Mouse (Mus musculus) cerebellum, adult 18-20 months (tissue): ENCODE results near the gene Lyl1.

Source experiments
- DNase-seq, 2 experiments: peaks; one replicate each; pipeline ENCODE4 v3.0.0; 2021

The Lyl1 gene

DNA sequence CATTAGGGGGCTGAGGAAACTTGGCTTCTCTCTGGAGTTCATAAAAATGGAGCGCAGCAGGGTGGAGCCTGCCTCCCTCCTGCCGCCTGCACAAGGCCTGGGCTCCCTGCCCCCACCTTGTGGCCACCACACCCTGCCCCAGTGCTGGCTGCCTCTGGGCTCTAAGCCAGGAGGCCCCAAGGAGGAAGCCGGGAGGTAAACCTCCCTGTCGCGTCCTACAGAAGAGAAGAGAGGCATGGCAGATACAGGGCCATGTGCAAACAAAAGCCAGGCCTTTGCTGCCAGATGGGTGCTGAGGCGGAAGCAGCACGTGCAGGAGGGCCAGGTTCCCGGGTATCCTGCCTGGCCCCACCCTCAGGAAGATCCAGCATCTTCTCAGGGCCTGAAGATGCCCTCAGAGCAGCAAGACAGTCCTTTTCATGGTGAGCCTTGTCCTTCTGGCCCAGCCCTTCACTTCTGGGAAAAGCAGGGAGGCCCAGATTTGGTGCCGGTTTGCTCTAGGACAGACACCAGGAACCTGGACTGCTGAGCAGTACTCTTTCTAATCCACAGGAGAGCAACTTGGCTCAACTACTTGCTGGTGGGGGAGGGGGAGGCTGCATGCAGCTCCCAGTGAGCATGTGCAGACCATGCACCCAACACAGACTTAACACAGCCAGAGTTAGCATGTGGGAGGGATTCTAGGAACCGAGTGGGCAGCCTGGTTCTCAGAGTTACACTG, 21.8 kb downstream of the Lyl1 start, which contains the start of gene G430095P16Rik:
TSS of gene G430095P16Rik (plus strand) at position 158 of the 721 bp plus-strand sequence.
- peak; percentile 61 to 65 for DNase-seq

DNA sequence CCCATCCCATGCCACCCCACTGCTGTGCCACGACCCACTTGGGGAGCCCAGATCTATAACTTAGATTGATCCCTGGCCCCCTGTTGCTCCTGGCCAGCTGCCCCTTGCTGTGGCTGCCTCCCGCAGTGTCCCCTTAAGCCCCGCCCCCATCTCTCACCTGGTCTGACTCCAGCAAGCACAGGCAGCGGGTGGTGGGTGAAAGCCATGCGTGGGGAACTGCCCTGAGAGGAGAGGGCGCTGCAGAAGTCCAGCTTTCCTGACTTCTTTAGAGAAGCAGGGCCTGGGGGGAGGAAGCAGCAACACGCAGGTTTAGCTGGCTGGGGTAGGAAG, 22.3 kb downstream of the Lyl1 start:
- peak in 1 of 2 experiments; percentile 26 for DNase-seq

DNA sequence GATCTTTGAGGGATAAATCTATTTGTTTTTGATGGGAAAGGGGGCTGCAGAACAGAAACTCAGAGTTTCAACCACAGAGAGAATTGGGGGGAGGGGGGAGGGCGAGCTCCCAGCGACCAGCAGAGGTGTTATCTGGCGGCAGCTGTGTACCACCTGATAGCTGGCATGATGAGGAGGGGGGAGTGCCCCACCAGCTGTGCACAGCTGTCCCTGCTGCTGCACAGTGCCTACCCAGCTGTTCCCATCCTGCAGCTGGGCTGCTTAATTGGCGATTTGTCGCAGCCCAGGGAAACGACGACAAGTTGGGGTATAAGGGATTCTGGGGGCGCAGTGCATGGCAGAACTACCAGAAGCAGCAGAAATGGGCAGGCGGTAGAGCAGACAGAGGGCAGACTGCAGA, 23.4 kb downstream of the Lyl1 start:
- peak in 1 of 2 experiments; percentile 8 for DNase-seq

DNA sequence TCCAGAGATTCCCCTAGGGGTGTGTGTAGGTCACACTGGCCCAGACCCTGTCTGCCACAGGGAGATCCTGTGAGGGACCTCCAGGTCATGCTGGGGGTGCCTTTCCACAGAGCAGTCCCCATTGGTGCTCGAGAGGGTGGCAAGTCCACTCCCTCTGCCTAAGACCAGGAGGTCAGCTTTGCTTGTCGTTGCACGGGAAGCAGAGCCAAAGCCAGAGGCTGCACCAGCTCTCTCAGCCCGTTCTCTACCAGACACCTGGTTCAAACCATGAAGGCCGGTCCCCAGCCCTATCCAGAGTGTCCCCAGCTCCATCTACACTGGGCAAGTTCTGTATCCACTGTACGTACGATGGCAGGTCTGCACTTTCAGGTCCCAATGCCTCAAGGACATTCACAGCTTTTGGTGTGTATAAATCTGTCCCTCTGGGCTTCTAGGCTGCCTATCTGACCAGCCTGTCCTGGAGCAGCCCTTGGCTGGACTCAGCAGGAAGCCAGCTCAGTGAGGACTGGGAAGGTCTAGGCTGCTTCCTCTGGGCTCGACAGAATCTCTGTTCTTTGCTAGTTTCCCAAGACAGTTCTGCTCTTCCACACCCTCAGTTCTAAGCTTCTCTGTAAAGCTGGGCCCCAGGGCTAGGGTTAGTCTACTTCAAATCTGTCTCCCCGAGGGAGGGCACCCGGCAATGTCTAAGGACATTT, 24.1 kb downstream of the Lyl1 start:
- peak in 1 of 2 experiments; percentile 25 for DNase-seq

DNA sequence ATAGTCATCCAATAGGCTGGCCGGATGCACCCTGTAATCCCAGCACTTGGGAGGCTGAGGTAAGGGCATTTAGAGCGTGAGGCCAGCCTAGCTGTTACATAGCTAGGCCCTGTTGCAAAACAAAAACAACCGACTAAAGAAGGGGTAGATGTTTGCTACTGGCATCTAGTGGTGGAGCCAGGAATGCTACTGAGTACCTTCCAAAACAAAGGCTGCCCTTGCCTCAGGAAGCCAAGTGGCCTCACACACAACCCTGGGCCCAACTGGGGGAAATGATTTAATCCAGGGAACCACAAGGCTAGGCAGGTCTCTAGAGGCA, 24.6 kb downstream of the Lyl1 start:
- peak in 1 of 2 experiments; percentile 60 for DNase-seq

DNA sequence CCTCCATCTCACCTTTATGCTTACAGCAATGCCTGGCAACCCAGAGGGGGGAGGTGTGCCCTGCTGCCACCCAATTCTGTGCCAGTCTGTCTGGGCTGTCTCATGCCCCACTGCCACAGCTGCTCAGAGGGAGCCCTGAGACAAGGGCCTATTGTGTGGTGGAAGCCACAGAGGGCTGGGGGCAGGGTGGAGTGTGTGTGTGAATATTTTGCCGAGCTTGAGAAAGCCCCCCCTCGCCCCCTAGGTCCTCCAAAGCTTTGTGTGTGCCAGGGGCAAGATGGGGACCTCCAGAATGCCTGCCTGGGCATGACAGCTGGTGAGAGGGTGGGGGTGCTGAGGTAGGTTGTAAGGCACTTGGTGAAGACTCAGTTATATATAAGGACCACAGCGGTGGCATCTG, 27.2 kb downstream of the Lyl1 start:
- DNase-seq: peak in 1 of 2 experiments; percentile 33

DNA sequence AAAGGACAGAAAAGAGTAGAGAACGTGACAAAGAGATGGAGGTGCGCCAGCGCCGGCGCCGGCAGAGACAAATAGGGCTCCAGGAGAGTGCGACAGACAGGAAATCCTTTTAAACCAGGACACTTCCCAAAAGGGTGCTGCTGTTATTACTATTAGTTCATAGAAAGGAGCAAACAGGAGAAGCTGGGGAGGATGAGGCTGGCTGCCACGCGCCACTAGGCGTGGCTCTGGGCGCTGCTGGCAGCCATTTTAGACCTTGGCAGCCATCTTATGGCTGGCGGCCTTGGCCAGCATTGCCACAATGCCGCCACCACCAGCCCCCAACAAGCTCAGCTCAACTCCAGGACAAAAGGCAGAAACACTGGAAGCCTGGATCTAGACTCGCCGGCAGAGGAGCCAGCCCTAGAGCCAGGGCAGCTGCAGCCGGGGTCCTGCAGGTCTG, 28.7 kb downstream of the Lyl1 start:
- DNase-seq: peak; percentile 64 to 77

DNA sequence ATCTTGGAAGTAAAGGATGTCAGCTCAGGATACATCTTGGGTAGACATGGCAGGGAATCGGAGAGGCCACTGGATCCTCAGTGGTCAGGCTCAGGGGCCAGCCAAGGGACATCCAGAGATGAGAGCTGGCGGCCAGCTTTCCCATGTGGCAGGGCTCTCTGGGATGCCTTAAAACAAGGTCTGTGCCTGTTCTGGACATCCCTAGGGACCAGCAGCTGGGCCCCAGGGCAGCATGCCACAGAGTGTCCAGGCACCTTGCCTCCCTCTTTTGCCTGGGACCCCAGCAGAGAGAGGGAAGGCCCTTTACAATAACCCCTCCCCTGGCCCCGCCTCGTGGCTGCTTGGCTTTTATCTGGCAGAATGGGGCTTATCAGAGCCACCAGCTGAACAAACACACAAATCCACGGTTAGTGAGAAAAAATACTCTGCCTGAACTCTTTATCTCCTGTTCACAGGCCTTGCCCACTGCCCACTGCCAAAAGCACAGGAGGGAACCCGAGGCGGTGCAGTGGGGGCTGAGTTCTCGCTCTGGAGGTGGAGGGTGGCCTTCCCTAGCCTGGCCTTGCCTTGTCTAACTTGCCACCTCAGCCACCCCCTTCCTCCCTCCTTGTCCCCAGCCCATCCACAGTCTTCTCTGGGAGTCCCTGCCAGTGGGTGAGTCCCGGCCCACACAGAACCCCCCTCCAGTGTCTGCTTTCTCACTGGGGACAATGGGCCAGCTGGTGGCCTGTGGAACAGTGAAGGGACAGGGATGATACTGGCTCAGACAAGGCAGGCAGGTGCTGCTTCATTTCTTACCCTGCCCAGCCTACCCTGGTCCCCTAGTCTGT, 29.5 kb downstream of the Lyl1 start:
- DNase-seq: peak in 1 of 2 experiments; percentile 54

DNA sequence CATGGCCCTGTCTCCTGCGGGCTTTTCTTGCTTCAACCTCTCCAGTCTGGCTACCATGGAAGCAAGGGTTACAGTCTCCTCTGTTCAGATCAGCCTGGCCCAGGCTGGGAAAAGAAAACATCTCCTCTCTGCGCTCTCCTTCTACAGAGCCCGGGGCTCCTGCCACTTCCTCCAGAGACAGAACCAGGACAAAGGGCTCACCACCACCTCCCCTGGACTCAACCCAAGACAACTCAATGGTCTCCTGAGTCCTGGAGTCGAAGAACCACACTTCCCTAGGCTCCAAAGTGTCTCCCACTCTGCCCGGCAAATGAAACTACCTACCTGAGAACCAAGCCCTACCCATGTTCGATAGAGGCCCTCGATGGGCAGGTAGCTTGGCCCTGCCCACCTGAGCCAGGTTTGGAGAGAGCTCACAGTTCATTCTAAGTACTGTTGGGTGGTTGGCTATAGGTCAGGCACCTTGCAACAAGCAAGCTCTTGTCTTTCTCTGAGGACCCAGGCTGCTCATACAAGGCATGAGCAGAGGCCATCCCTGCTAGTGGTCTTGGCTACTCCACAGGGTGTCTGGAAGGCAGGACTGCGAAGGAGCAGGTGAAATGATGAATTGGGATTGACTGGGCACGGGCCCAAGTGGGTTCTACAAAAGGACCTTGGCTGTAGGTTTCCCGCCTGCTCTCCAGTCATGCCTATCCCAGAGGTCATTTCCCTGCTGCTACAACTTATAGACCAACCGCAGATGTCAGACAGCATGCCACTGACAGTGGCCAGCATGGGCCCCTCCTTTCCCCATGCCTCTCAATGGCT, 30.3 kb downstream of the Lyl1 start:
- peak in 1 of 2 experiments; percentile 50 for DNase-seq

DNA sequence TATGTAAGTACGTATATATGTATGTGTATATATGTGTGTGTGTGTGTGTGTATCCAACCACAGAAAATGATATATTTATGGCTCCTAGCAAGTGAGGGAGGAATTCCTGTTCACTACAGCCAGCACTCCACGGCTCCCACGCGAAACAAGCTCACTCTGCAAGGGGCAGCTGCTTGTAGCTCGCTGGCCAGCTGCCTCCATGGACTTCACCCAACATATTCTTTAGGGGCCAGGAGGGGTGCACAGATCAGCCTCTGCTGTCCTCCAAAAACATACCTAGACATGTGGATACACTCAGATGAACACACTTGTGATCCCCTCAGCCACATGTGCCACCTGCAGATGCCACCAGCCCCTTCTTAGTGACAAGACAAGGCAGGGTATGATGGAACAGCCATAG, 31.3 kb downstream of the Lyl1 start:
- peak in 1 of 2 experiments; percentile 28 for DNase-seq

DNA sequence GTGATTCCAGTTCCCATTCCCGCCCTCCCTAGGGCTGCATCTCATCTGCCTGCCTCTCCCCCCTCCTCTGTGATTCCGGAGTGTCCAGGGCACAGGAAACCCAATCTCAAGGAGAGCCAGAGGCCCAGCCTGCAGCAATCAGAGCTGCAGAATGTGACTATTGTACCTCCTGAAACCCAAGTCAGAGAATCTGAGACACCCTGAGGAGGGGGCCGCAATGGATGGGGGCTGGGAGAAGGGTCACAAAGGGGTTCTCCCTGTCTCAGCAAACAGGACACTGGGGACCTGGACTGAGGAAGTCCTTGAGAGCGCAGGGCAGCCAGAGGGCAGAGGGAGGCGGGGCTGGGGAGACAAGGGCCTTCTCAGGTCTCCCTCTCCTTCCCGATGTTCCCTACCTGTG, 31.7 kb downstream of the Lyl1 start:
- DNase-seq: peak in 1 of 2 experiments; percentile 23

DNA sequence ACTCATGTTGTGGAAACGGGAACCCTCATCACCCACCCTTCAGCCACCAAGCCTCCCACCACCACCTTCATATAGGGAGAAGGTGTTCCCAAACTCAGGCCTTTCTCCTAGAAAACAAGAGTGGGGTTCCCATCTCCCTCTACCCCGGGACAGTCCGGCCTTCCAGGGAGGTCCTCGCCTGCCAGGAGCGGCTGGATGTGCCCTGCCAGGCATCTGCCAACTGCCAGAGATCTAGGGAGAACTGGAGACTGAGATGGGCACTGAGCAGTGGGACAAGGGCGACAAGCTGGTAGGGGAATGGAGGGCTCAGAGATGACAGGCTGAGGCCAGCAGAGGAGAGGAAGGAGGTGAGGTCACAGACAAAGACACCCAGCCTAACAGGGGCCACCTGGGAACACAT, 32.7 kb downstream of the Lyl1 start:
- peak in 1 of 2 experiments; percentile 25 for DNase-seq

DNA sequence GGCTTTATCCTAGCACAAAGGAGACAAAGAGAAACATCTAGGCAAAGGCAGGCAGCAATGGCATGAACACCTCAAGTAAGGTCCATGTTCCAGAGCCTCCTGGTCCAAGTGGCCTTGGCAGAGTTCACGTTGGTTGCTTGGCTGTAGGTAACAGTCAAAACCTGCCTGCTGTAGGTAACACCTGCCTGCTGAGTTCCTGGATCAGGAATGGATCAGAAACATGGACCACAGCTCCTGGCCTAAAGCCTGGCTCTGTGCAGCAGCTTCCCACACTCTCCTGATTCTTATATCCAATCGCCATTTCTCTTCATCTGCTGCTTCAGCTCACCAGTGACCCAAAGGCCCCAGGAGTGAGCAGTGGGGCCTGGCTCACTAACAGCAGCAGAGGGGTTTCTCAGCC, 33.4 kb downstream of the Lyl1 start:
- peak in 1 of 2 experiments; percentile 36 for DNase-seq

DNA sequence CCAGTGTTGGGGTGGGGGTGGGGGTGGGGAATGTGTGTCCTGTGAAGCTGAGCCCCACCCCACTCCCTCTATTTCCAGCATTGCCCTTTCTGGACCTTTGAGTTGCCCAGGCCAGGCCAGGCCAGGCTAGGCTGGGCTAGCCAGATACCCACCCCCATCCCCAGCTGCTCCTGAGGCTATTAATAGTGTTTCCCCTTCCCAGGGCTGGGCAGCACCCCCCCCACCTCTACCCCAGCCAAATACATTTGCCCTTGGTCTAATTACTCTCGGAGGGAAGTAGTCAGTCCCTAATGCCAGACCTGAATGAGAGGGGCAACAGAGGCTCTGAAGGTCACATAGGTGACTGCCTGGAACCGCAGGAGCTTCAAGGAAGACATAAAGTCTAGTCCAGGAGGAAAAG, 34.3 kb downstream of the Lyl1 start:
- peak in 1 of 2 experiments; percentile 32 for DNase-seq

DNA sequence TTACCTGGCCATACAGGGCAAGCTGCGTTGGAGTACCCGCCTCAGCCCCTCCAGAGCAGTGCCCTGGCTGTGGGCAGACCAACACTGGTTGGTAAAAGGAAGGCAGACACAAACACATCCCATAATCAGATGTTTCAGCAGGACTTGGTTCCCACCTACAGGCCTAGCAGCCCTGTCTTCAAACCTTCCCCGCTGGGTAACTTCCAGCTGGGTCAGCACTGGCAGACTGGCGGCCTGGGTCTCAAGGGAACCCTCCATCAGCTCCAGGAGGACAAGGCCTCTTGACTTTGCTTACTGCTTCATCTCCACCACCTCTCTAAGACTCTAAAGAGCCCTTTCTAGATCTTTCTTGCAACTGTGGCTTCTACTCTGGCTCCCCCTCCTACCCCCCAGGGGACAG, 35.3 kb downstream of the Lyl1 start:
- DNase-seq: no peak

DNA sequence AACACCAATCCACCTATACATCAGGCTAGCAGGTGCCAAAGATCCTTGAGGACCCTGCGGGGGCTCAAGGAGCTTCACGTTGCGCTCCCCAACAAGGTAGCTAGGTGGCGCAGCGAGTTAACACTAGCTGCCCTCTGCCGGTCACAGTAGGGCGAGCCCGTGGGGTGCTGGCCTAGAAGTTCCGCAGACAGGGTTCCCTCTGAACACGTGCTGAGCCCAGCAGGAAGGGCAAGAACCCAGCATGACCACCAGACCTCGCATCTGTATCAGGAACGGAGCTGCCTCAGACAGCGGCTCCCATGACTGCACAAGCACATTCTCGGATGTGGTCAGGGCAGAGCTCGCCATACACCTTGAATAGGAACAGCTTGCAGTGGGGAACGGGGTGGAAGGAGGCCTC, 36.4 kb downstream of the Lyl1 start:
- DNase-seq: peak; percentile 82 to 88

DNA sequence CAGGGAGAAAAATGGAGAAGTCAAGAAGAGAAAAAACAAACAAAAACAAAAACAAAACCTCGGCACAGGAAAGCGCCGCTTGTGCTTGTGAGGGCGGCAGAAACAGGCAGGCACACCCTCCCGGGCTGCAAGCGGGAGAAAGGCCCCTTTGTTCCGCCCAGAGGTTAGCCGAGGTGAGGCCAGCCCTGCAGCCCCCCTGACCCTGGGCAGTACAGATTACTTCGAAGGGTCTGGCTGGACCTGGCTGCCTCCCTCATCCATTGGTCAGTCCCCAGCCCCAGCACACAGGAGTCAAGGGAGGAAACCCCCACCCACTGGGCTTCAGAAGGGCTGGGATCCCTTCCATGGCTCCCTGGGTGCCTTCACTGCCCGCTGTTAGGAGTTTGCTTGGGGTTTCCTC, 37.0 kb downstream of the Lyl1 start:
- DNase-seq: no peak

DNA sequence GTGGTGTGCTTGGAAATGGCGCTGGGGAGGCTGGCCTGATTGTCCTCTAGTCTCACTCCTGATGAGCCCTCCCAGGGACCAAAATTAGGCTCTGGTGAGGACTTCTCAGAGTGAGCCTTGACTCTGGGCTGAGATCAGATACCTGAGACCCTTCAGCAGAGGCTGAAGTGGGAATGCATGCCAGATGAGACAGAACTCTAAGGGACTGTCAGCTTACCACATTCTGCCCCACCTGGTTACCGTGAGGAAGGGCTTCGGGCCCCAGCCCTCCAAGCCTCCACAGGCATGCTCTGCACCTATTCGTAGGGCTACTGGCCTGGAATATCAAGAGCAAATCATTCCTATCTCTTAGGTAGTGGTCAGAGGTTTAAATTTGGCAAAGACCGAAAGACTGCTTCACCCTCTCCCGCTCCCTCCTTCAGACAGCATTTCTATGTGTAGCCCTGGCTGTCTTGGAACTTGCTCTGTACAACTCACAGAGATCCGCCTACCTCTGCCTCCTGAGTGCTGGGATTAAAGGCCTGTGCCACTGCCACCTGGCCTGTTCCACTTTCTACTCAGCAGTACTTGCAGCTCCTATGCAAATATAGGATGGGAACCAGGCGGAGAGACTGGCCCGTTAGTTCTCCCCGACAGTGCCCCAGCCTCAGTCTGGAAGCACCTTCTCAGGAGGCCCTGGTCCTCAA, 37.6 kb downstream of the Lyl1 start:
- no peak for DNase-seq

DNA sequence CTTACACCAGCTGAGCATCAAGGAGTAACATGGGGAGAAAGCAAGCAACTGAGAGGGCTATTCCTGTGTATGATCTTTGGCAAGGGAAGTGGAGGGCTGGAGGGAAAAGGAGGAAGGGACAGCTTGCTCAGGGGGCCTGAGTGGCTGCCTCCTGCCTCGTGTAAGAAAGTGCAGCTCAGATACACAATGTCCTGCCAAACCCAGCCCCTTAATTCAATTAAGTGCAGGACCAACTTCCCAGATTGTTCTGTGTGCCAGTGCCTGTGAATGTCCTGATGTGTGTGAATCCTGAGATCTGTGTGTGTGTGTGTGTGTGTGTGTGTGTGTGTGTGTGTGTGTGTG, 38.1 kb downstream of the Lyl1 start:
- no peak for DNase-seq

DNA sequence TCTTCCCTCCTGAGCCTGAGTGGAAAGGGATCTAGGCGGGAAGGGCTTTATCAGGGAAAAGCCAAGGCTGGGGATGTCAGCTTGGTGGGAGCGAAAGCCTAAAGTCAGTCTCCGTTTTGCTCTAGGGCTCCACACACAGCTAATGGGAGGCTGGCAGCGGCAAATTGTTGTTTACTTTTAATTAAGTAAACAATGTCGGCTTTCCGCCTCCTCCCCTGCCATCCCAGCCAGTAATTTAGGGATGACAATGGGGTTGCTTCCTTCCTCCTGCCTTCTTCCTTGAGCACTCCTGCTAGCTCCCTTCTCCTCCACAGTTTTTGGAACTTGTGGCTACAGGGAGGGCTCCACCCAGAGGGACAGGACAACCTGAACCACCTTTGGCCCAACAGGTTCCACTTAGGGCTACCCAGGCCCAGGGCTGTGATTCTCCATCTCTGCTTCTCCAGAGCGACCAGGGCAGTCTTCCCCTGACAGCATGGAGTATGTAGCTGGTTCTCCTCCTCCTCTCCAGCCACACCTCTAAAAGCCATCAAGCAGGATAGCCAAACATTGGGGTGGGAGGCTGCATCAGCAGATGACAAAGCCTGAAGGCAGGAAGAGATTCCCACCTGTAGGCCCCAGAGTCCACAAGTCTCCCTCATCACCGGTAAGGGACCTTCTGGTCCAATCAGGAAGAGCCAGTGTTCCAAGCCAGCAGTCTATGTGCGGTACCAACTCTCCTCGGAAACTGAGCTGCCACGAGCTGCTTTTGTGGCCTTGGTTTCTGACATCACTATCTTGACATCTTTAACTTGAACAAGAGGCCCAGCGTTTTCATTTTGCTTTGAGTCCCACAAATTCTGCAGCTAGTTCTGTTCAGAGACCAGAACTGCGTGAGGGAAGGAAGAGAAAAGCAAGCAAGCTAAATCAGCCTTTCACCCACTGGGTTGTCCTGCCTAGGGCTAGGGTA, 39.9 kb downstream of the Lyl1 start:
- no peak for DNase-seq
